Mouse (Mus musculus) forebrain, postnatal 0 days (tissue): Measurements from ENCODE around the gene Arhgef18. TPM values are rescaled to one million over a fixed set of nuclear protein-coding genes. Genes with fewer than 3 reads are reported as not detected.

Source experiments
- ATAC-seq: fragments of 200-750 bp; cut with Nextera tagmentation; 2 replicates; pipeline ENCODE4 v1.8.0; 2017; ENCODE audit warnings: mild to moderate bottlenecking, moderate library complexity
- DNase-seq: peaks from one replicate; pipeline ENCODE4 v3.0.0-alpha.2; 2015
- H3K27ac ChIP-seq: fragments of 300-500 bp; sonication (generic); 2 replicates; pipeline ENCODE4 v1.5.1; 2014; ENCODE audit warnings: low read depth, mild to moderate bottlenecking, antibody characterized with exemption, low read length, moderate library complexity, mixed read lengths
- H3K27me3 ChIP-seq: fragments of 300-500 bp; sonication (generic); 2 replicates; pipeline ENCODE4 v1.6.1; 2014; ENCODE audit warnings: mild to moderate bottlenecking, low read length, mixed read lengths; ENCODE audit not compliant: insufficient read depth
- H3K36me3 ChIP-seq: fragments of 300-500 bp; sonication (generic); 2 replicates; pipeline ENCODE4 v1.6.1; 2014; ENCODE audit warnings: mild to moderate bottlenecking, moderate library complexity; ENCODE audit not compliant: insufficient read depth
- H3K4me1 ChIP-seq: fragments of 300-500 bp; sonication (generic); 2 replicates; pipeline ENCODE4 v1.6.1; 2014; ENCODE audit warnings: antibody characterized with exemption; ENCODE audit not compliant: insufficient read depth
- H3K4me2 ChIP-seq: fragments of 300-500 bp; sonication (generic); 2 replicates; pipeline ENCODE4 v1.6.1; 2014; ENCODE audit warnings: low read depth, mild to moderate bottlenecking, moderate library complexity
- H3K4me3 ChIP-seq: fragments of 300-500 bp; sonication (generic); 2 replicates; pipeline ENCODE4 v1.5.1; 2014; ENCODE audit warnings: low read depth, low read length, mixed read lengths
- H3K9ac ChIP-seq: fragments of 300-500 bp; sonication (generic); 2 replicates; pipeline ENCODE4 v1.6.1; 2014; ENCODE audit warnings: mild to moderate bottlenecking
- H3K9me3 ChIP-seq: fragments of 300-500 bp; sonication (generic); 2 replicates; pipeline ENCODE4 v1.6.1; 2016; ENCODE audit warnings: low read length
- CTCF ChIP-seq: sonication (generic); IDR thresholded peaks from 2 replicates; pipeline ENCODE4 v1.5.1; 2016; ENCODE audit warnings: antibody characterized with exemption, control low read depth, low read depth
- WGBS: fragments of 180-500 bp; shearing (Covaris S2); extraction: QIAGEN DNeasy Blood & Tissue Kit; methylation state at CpG from one replicate; pipeline ENCODE4 v1.1.7; 2014; 5-methylcytosine and 5-hydroxymethylcytosine counted together
- polyA plus RNA-seq: library from polyadenylated mRNA; unstranded; fragments of >200 nt; fragmentation: Nextera tagmentation; extraction: Ambion mirVana; gene quantifications from 2 replicates; pipeline ENCODE4 v1.2.1, GENCODE M21; 2015
- total RNA-seq: library from RNA; depleted of rRNA; stranded (reverse); fragments of >200 nt; gene quantifications from 2 replicates; pipeline ENCODE4 v1.2.3, GENCODE M21; 2014

Arhgef18 gene
- total and polyA plus RNA-seq, 2 experiments from 2014 or later = 6.8 to 41.6 TPM

DNA sequence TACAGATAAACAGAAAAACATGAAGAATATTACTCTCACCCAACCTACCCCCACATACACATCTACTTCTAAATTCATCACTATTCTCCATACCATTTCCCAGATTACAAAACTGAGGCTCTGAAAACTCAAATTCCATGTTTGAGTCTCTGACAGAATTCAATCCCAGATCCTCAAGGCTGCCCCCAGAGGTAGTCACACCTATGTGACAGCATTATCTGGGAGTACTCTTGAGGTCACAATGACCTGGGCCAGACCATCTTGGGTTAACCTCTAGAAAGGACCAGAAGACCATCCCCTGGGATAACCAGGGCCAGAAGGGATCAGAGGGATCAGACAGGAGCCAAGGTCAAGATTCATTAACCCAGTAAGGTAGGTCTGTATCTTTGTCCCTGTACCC lies 77.8 kb downstream of the Arhgef18 start, which contains the start of gene Tex45:
Gene Tex45 (plus strand): TSS at position 301 of the 400 bp plus-strand sequence.
- H3K27ac ChIP-seq = no peak within 1 kb of the TSS
- H3K9ac ChIP-seq = no peak within 1 kb of the TSS
- no peak for DNase-seq
- H3K4me3 ChIP-seq = no peak within 1 kb of the TSS
- no peak for ATAC-seq
- H3K4me2 ChIP-seq = no peak within 1 kb of the TSS
- no peaks in the 10 kb centered on the region for H3K9me3 ChIP-seq
- no peak for TF ChIP-seq CTCF
- no peaks in the 10 kb centered on the region for H3K27me3 ChIP-seq
- H3K36me3 ChIP-seq = no peaks in the 10 kb centered on the region
- H3K4me1 ChIP-seq = no peaks in the 10 kb centered on the region

DNA sequence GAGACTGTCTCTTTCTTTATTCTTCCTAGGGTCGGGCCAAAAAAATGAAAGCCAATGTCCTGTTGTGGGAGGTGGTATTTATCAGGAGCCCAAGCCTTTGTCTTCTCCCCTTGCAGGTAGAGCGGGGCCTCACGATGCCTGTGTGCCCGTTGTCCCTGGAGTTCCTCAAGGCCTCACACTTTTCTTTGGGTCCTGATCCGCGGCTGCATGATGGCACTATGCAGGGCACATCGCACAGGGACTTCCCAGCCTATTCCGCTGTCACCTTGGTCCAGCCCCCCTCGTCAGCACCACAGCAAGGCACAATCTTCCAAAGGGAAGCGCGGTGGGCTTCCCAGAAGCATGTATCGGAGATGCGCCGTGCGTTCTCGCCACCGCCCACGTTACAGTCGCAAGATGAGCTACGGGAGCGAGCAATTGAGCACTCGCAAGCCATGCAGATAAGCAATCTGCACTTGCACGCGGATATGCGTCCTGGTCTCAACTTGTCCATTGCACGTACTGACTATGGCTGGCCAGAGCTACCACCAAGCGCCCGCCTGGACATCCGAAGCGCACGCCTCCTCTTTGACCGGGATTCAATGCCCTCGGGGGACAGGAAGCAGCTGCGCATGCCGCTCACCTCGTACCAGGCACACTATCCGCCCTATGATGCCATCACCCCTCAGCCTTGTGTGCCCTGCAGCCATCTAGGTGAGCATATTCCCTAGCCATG lies 83.1 kb downstream of the Arhgef18 start:
- H3K36me3 ChIP-seq = no peaks in the 10 kb centered on the region
- H3K27me3 ChIP-seq = no peaks in the 10 kb centered on the region
- peak overlapping the region; percentile 26; the same call in 1 of the 2 replicates for H3K9ac ChIP-seq
- no peaks in the 10 kb centered on the region for H3K9me3 ChIP-seq
- H3K4me2 ChIP-seq = peak overlapping the region; percentile 47
- WGBS = 37% methylated on average over 37 of the region's 37 CpGs
- DNase-seq = peak; percentile 57
- ATAC-seq = peak; percentile 74
- no peak for TF ChIP-seq CTCF
- no peak overlapping the region for H3K27ac ChIP-seq
- H3K4me1 ChIP-seq = no peaks in the 10 kb centered on the region
- peak overlapping the region; percentile 27 for H3K4me3 ChIP-seq

DNA sequence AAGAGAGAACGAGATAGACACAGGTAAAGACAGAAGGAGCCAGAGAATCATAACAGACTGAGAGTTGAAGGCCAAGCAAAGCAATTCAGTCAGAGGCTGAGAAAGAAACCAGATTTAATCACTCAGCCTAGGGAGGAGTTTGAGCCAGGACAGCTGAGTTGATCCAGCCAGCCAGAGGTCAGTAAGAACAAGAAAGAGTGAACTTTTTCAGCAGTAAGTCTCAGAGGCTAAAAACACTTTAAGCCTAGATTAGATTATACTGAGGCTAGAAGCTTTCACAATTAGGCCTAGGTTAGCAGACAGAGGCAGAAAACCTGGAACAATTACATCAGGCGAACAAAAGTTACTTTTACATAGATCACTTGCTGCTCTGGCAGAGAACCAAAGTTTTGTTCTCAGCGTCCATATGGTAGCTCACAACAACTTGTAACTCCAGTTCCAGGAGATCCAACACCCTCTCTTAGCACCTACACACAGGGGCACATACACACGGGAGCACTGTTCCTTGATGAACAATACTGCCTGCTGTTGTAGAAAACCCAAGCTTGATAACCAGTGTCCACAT lies 87.5 kb downstream of the Arhgef18 start:
- ATAC-seq (no peak), DNase-seq (no peak)
- 68% methylated on average over 4 of the region's 4 CpGs for WGBS
- no peak overlapping the region for H3K27ac ChIP-seq
- H3K4me3 ChIP-seq = no peak overlapping the region
- H3K4me1 ChIP-seq = no peaks in the 10 kb centered on the region
- no peaks in the 10 kb centered on the region for H3K27me3 ChIP-seq
- no peak overlapping the region for H3K9ac ChIP-seq
- no peak for TF ChIP-seq CTCF
- H3K36me3 ChIP-seq = no peaks in the 10 kb centered on the region
- no peak overlapping the region for H3K4me2 ChIP-seq
- no peaks in the 10 kb centered on the region for H3K9me3 ChIP-seq

DNA sequence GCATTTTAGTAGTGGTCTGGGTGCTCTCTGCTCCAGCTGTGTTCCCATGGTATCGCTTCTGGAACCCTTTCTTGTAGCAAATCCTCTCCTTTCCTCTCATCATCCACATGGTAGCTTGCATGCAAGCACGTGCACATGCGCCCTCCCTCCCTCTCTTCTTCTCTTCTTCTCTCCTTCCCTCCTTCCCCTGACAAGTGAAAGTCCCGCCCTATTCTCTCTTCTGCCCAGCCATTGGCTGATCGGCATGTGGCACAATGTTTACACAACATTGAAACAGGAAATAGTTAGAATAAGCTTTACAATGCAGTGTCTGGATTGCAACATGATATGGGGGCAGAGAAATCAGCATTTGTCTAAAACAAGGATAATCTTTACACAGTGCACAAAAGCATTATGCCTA lies 88.8 kb downstream of the Arhgef18 start:
- Histone ChIP-seq H3K4me3 (no peak overlapping the region), H3K4me1 (no peaks in the 10 kb centered on the region), H3K4me2 (no peak overlapping the region), H3K9me3 (no peaks in the 10 kb centered on the region), H3K27me3 (no peaks in the 10 kb centered on the region), H3K9ac (no peak overlapping the region), H3K36me3 (no peaks in the 10 kb centered on the region), H3K27ac (no peak overlapping the region)
- DNase-seq (no peak), ATAC-seq (no peak)
- WGBS = 62% methylated on average over 5 of the region's 5 CpGs
- no peak for TF ChIP-seq CTCF

DNA sequence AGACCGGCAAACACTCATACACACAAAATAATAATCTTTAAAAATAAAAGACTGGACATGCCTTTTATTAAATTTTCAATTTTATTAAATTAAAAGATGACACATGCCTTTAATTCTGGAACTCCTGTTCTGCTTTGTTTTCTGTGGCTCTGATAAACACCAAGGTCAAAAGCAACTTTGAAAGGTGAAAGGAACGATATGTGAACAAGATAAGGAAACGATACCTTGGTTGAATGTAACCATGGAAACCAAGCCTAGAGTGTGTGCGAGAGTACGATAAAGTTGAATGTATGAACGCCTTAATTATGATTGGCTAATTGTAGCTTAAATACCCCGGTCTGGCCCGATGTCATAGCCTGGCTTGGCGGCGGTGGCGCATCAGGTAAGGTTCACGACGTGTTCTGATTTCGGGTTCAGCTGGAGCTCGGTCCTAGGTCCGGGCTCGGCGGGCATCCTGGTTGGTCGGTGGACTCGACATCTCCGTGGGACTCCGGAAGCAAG lies 89.5 kb downstream of the Arhgef18 start:
- Histone ChIP-seq H3K27me3 (no peaks in the 10 kb centered on the region), H3K9ac (no peak overlapping the region), H3K4me1 (no peaks in the 10 kb centered on the region), H3K4me3 (no peak overlapping the region), H3K36me3 (no peaks in the 10 kb centered on the region), H3K27ac (no peak overlapping the region), H3K9me3 (no peaks in the 10 kb centered on the region), H3K4me2 (no peak overlapping the region)
- TF ChIP-seq CTCF = no peak
- WGBS = 86% methylated on average over 22 of the region's 22 CpGs
- ATAC-seq = no peak
- no peak for DNase-seq

DNA sequence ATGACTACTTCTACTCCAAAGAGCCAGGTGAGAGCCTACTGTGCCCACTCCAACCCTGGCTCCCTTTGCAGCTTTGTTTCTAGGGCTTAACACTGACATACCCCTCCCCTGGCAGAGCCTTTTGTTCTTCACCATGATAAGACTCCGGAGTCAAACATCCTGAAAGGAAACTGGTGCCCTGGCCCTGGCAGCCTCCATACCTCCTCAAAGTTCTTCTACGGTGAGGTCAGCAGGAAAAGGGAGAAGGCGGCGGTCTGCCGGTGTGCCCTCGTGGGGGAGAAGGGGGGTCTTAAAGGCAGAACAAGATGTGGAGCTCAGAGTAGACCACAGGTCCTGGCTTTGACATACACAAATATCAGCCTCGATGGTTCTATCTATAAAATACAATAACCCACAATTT lies 90.7 kb downstream of the Arhgef18 start:
- no peak overlapping the region for H3K9ac ChIP-seq
- no peaks in the 10 kb centered on the region for H3K9me3 ChIP-seq
- no peaks in the 10 kb centered on the region for H3K36me3 ChIP-seq
- H3K4me2 ChIP-seq = no peak overlapping the region
- DNase-seq = no peak
- WGBS = 86% methylated on average over 7 of the region's 7 CpGs
- H3K27me3 ChIP-seq = no peaks in the 10 kb centered on the region
- ATAC-seq = no peak
- H3K4me1 ChIP-seq = no peaks in the 10 kb centered on the region
- H3K4me3 ChIP-seq = no peak overlapping the region
- no peak overlapping the region for H3K27ac ChIP-seq
- no peak for TF ChIP-seq CTCF

DNA sequence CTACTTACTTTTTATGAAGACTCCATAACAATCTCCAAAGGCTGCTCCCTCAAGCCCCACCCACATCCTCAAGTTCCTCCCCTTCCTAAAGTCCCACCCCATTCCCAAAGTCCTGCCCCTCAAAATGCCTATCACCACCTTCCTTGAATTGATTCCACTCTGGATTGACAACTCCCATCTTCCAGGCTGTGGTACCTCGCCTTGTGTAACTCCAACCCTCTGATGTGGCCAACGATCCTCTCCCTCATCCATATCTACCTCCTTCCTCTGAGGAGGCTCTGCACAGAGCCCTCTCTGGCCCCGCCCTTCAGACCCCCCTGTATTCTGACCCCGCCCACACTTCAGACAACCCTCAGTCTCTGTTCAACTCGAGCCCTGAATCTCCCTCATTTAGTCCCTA lies 92.4 kb downstream of the Arhgef18 start:
- Histone ChIP-seq H3K27ac (no peak overlapping the region), H3K4me2 (no peak overlapping the region), H3K4me1 (no peaks in the 10 kb centered on the region), H3K9ac (no peak overlapping the region), H3K27me3 (no peaks in the 10 kb centered on the region), H3K9me3 (no peaks in the 10 kb centered on the region), H3K36me3 (no peaks in the 10 kb centered on the region), H3K4me3 (no peak overlapping the region)
- ATAC-seq (no peak), DNase-seq (no peak)
- no peak for TF ChIP-seq CTCF
- WGBS = 29% methylated on average over 5 of the region's 5 CpGs
